Mouse (Mus musculus): ENCODE measurements around the gene Ppie.
A peak's percentile ranks its signal among the peaks of the same experiment; 100 is the strongest.
"Not testable (repeated sequence)": the region's sequence is repeated elsewhere in the genome, so short reads cannot be mapped to it uniquely, and the experiment has no call there.

Ppie gene

DNA sequence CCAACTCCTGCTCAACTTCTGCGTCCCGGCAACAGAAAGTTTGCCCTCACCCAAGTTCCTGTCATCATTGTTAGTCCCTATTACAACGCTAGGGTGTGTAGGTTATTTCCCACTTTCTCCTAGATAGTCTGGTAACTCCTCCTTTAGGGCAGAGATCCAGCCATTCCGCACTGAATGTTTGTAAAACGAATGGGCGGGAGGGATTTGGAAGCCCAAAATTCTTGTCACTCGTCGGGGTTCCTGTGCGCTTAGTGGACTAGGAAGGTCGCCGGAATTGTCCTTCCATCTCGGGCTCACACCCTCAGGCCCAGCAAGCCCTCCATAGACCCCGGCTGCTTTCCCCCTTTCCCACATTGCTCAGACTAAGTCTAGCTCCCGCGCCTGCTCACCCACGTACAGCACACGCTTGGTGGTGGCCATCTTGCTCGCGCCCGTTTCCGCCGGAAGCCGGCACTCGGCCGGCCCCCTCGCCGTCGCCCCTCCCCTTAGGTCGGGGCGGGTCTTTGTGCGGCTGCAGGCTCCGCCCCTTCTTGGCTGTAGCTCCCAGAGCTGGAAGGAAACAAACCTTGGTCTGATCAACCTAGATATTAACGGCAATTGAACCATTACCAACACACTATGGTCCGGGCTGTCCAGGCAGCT is at the start of gene Ppie:
TSS of gene Ppie (minus strand) at position 439 of the 642 bp plus-strand sequence.
- DNase-seq = peak; percentile 80 to 92

DNA sequence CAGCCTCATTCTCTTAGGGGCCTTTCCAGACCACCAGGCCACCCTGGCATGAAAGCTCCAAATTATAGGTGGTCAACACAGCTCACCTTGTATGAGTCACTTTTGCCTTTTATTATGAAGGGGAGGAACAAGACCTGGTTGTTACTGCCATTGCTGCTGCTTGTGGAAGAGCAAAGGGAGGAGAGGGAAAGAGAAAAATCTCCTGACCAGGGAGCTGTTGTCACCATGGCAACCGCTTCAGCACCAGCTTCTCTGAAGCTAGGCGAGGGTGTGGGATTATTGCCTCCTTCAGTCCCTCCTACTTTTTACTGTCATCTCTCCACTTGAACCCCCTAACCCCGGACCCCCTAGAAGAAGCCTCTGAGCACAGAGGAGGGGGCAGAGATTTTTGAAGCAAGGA is 45.1 kb upstream of the Ppie start:
- DNase-seq = no peak

DNA sequence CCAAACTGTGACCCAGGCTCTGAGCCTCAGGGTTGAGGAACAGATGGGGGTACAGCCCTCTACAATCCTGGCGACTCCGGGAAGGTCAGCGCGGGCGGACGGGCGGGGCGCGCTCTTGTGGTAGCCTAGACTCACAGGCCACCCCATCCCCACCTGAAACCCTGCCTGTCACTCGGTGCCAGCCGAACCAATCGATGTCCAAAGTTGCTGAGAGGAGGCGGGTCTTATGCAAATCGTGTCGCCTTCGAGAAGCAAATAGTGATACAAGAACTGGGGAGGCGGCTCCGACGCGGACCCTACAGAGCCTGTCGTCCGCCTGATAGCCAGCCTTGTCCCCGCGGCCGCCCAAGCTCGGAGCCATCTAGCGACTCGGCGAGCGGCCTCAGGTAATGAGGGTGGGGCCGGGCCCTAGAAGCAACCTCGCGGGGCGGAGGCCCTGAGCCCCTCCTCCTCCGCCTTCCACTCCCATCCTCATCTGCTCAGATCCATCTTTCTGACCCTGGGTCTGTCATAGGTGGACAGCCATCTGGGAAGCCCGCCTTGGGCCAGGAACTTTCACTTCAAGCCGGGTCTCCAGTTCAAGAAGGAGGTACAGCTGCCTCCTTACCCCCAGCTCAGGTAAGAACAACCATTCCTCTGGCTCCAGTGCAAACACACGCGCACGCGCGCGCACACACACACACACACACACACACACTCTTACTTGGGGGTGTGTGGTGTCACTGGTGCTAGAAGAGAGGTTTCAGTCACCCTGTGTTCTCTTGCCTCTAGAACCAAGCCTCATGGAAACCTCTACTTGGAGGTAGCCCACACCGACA is 43.7 kb upstream of the Ppie start:
- DNase-seq = peak; percentile 73 to 75

DNA sequence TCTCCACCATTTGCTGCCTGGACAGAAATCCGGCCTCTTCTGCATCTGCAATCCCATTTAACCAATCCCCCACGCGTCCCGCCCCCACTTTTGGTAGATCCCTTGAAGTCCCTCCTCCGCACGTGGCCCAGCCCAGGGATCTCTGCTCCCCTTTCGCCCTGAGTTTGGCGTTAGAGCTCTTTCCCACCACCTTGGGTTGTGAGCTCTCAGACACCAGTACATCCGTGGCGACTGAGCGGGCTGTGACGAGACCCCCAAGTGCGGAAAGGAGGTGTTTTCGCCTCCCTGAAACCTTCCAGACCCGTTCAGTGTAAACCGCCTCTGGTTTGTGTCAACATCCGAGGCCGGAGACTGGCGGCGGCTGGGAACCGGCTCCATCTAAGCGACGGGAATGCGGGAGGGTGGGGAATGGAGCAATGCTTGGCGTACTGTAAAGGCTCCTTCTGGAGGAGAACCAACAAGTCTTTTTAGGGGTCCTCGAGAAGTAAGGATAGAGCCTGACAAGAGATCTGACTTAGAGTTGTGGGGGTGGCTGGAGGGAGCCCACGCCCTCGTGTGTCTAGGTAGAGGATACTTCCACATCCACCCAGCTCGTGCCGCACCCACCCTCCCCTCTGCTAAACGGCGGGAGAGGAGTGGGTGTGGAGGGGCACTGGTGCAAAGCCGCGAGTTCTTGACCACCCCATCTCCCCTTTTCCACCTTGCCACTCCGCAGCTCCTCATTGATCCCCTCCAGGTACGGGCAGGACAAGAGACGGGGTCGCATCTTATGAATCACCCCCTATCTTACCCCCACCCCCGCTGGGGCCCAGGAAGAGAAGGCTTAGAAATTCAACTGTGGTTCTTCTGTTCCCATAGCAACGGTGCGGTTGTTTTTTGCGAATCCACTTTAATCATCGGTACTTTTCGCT is 42.8 kb upstream of the Ppie start, which contains the start of gene Hpcal4:
TSS of gene Hpcal4 (plus strand) at position 900 of the 911 bp plus-strand sequence.
- DNase-seq = peak in 1 of 2 experiments; percentile 44

DNA sequence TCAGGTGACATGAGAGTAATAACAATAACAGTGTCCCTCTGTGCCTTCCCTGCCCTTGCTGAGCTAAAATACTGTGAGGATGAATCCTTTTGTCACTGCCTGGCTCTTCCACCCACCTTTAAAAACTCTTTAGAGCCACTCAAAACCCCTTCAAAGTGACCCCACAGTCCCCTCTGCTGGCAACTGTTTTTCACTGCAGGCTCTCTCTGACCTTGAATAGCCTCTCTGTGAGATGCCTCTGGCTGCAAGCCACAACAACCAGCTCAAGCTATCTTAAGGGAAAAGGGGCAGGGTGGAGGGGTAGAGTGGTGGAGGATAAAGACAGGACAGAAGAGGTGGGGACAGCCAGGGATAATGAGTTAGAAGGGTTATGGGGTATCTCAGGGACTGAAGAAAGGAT is 32.1 kb upstream of the Ppie start:
- no peak for DNase-seq

DNA sequence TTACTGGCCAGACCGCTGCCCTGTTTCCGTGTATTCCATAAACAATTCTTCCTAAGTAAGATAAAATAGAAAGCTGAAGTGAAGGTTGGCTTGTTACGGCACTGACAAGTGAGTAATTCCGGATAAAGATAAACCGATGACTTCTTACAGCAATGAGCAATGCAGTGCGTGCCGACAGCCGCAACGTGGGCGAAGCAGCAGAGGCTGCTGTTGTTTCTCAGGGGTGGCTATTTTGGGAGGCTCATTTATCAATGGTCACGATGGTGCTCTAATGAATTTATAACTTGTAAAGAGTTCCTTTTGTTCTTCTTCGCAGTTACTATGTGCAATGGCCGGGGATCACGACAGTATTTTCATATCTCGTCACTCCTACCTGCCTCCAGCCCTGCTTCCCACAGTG is 24.4 kb upstream of the Ppie start:
- no peak for DNase-seq

DNA sequence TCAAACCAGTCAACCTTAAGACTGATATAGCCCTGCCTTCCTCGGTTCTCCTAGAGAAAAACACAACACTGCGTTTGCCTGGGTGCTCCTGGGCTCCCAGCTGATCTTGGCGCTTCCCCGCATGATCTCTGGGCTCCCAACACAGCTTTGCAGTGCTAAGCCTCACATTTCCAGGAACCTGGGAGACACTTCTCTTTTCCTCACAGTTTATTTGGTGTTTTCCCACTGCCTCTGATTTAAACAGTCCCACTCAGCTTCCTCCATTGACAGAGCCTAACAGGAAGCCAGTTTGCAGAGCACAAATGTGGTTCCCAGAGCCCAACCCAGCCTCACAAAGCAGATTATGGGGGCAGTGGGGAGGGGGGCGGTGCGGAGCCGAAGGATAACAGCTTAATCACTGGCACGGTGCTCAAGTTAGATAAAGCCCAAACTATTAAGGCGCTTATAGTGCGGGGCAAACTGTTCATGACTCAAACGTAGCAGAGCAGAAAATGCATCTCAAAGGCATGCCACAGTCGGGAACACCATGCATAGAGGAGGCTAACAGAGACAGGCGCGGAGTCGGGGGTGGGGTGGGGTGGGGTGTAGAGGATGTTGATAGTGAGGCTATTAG is 22.7 kb upstream of the Ppie start:
- no peak for DNase-seq

DNA sequence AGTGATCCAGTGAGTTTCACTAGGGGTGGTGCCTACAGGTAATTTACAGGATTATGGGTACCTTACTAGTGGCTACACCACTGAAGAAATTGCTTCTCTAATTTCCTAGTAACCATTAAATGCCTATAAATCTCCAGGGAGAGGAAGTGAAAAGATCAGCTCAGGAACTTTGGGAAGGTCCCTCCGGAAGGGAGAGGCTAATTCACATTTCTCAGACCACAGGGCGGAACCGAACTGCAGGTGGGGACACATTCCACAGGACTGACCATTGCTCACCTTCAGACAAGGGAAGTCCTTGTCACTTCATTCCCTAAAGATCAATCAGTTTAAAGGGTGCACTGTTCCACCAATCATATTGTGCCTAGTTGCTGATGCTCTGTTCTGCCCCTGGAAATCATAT is 21.5 kb upstream of the Ppie start:
- not testable (repeated sequence) for DNase-seq

DNA sequence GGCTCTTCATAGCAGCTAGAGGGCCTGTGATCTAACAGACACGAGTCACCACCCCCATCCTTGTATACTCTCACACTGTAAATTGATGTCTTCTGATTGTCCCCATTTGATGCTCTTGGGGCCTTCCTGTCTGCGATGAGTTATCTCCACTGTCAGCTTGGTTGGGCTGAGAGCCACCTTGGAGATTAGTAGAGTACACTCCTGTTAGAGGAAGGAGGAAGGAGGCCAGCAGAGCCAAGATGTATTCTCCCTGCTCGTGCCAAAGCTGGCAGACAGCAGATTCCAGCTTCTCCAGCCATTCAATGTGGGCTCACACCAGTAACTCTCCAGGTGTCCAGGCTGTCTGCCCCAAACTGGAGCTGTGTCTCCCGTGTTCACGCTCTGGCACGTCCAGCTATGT is 20.8 kb upstream of the Ppie start:
- DNase-seq = no peak

DNA sequence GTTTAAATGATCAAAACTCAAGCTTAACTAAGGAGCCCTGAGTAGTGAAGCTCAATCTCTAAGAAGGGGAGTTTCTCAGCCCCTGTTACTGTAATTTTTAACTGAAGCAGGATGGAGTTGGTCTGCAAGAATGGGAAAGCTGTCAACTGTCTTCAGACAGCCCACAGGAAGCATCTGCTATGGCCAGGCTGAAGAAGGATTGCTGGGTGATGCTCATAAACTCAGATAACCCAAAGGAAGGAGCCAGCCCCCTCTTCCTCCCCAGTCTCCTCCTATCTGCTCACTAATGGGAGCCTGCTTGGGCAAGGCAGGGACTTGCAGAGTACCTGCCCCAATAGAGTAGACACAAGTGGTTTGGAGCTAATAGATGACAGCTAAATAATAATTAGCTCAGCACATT is 16.1 kb upstream of the Ppie start:
- DNase-seq = no peak

DNA sequence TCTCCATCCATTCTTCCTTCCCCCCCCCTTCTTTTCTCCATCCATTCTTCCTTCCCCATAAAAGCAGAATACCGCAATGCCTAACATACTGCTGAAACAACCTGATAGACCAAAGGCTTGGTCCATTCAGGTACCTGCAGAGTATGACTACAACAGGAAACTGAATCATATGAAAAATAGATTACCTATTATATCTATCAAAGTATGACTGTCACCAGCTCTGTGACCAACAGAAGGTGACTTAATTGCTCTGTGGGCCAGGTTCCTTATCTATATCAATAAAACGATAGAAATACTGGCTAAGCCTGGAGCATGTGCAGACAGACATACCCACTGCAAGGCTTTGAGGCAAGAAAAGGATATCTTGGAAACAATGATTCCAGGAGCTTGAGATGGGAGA is 15.7 kb upstream of the Ppie start:
- no peak for DNase-seq

DNA sequence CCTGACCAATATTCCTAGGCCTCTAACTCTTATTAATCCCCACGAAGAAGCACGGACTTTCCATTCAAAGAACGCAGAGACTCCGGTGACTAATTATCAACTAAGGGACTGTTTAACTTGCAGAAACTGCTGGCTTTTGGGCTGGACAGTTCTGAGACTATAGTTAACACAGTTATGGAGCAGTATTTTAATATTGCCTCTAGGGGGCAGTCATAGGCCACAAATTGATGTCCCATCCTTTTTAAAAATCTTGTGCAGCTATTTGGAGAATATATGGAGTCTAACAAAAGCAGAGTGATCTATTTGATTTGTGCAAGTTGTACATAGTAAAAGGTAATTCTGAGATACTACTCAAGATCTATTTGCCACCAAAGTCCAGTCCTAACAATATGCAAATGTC is 15.3 kb upstream of the Ppie start:
- peak; percentile 32 to 41 for DNase-seq

DNA sequence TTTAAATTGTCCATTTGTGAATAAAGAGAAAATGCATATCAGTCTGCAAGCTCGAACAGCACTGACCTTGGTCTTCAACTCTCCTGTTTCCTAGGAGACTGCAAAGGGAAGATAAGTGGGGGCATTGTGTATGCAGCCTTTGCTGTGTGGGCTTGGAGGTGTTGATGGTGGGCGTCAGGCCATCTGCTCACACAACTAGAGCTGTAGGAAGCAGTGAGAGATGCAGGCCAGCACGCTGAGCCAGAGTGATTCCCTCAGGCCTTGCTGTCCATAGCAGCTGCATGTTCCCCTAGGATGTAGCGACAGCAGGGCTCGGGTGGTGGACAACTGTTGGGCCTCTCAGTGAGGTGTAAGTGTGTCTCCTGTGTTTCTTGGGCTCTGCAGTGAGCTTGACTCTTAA is 13.2 kb upstream of the Ppie start:
- DNase-seq = no peak

DNA sequence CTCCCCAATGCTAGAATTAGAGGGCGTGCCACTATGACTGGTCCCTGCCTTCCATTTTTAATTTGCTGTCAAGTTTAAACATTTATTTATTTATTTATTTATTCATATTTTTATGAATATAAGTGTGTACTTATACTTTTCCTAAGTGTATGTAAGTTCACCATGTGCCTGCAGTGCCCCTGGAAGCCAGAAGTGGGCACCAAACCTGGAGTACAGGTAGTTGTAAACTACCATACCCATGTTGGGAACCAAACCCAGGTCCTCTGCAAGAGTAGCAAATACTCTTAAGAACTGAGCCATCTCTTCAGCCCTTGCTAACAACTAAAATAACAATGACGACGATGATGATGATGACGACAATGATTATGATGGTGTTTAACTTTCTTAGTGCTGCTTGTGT is 12.3 kb upstream of the Ppie start:
- no peak for DNase-seq

DNA sequence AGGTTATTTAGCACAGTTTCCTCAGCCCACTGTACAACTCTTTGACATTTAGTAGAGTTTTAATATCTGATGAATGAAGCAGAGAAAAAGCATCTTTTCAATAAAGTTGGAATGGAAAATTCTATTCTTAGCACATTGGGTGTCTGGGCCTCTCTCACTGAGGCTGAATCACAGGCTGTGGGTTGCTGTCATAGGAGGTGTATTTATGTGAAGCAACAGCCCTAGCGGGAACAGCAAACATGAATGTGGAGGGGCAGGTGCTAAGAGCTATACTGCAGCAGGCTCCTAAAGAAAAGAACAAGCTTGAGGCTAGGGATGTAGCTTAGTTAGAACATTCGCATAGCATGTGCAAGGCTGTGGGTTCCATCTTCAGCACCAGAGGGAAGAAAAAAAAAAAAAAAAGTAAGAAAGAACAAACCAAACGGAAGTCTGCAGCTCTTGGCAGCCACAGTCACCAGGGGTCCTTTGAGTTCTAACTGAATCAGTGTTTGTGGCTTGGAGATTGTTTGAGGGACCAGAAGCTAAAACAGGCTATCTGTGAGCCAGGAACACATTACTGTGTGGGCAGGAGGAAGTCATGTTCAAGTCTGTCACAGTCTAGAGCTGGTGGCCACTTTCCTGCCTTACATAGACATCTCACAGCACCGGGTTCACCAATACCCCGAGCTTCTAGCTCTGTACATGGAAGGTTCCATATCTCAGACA is 7.8 kb upstream of the Ppie start:
- DNase-seq = no peak

DNA sequence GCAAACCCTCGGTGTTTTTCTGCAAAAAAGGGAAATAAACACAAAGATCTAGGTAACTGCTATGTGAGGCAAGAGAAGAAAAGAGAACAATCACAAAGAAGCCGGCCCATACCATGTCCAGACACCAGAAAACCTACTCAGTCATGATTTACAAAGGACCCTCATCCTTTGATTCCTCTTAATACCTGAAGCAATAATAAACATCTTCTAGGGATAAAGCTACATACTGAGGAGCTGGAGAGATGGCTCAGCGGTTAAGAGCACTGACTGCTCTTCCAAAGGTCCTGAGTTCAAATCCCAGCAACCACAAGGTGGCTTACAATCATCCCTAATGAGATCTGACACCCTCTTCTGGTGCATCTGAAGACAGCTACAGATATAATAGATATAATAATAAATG is 2.2 kb downstream of the Ppie start:
- DNase-seq = no peak

DNA sequence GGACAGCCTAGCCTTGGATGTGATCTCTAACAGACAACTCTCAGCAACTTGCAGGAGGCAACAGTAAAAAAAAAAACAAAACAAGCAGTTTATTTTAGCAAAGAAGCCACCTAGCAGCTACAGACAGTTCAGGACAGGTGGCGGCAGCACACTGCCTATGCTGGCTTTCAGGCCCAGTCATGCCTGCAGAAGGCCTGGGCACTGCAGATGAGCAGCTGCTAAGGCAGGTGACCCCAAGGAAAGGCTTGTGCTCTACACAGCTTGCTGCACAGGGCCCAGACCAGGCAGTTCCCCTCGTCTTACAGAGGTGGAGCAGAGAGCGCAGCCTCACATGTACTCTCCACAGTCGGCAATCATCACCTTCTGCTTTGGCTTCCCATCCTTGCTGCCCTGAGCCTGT is 12.7 kb downstream of the Ppie start:
- no peak for DNase-seq

DNA sequence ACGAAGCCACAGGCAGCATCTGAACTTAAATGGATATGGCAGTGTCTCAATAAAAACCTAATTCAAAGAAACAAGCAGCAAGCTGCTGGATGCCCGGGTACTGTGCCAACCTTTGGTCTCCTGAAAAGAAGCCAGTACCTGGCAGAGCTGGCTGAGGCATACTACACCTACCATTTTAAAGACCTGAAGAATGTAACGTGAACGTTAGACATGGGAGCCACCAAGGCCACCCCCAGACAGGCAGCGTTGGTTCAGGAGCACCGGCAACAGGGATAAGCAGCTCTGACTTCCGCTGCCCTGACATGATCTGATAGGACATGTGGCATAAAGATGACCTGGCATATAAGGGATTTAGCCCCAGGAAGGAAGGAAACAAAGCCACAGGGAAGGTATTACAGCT is 13.1 kb downstream of the Ppie start:
- DNase-seq = no peak

DNA sequence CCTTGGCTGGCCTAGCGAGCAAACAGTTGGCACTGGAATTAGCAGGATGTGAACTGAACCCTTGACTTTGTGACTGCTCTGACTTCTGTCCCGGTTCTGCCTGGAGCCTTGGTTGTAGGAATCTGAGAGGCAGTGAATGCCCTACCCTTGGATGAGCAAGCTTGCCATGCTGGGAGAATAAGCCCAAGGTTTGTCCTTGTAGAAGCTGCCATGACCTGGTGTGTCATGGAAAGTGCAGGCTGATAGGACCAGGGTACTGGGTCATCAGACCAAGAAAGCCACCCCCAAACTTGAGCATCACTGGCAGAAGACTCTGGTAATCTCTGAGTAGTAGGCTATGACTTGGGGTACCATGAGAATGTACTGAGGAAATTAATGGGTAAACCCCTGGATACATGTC is 18.5 kb downstream of the Ppie start:
- no peak for DNase-seq

DNA sequence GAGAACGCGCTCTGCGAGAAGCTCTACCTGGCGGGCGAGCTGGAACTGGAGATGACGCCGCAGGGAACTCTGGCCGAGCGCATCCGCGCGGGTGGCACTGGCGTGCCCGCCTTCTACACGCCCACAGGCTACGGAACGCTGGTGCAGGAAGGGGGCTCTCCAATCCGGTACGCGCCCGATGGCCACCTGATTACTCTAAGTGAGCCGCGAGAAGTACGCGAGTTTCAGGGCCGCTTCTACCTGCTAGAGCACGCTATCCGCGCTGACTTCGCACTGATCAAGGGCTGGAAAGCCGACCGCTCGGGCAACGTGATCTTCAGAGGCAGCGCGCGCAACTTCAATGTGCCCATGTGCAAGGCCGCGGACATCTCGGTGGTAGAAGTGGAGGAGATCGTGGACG is 23.1 kb downstream of the Ppie start:
- not testable (repeated sequence) for DNase-seq

DNA sequence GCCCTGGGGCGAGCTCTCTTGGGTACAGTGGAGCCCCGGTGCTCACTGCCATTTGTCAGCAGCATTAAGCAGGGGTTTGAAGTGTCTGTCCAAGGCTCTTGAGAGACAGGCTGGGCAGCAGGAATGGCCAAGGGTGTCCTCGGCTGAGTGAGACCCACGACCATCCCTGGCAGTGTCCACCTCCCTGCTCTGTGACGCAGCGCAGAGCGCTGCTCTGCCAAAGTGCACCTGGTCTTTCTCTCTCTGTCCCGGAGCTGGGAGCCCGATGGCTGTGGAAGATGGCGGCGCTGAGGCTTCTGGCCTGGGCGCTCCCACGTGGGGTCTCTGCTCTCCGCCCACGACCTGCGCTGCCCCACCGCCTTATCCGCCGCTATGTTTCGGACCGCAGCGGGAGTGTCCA is 23.7 kb downstream of the Ppie start, which contains the start of gene Oxct2b:
TSS of gene Oxct2b (plus strand) at position 256 of the 400 bp plus-strand sequence.
- DNase-seq = no peak

DNA sequence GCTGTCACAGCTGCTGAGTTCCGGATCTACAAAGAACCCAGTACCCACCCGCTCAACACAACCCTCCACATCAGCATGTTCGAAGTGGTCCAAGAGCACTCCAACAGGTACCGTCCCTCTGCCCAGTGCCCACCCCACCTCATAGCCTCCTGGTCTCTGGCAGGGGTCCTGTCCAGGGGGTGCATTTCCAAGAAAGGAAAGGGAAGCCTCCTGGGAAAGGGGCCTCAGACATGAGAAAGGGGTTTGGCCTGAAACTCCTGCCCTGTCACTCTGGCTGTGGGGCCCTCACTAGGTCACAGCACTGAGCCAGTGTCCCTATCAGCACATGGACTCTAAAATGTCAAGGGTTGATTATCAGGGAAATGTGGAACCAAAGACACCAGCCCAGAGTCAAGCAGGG is 25.1 kb downstream of the Ppie start:
- not testable (repeated sequence) for DNase-seq

Measured in kidney, postnatal 36 days (tissue).